Mouse (Mus musculus): ENCODE results near the gene Ttll11.

Ttll11 gene

GRCm38 (mm10) chr2:35830966-35831903 lies 148.5 kb downstream of the Ttll11 start:
- DNase-seq (ENCODE audit: low read depth in 1 of 2, low spot score in 2 of 2) = no peak

- no peak for DNase-seq (ENCODE audit: low read depth in 1 of 2, low spot score in 2 of 2)
Observed at GRCm38 (mm10) chr2:35829136-35829535, 150.6 kb downstream of the Ttll11 start.

DNA sequence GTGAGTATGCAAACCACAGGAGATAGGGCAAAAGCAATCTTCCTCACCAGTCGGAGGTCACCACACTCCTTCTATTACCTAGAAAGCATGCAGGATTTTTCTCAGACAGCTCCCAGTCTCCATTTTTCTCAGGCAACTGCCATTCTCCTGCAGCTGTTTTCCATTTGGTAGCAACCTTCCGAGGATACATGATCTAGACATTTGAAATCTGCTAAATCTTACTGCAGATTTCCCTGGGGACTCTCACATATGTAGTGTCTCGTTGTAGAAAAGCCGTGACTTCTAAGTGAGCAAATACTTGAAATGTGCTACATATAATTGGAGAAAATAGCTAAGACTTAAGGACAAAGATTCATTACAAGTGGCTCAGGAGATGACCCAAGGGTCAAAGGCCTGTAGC lies 151.8 kb downstream of the Ttll11 start:
- no peak for DNase-seq (ENCODE audit: low read depth in 1 of 2, low spot score in 2 of 2)

- no peak for DNase-seq (ENCODE audit: low read depth in 1 of 2, low spot score in 2 of 2)
Observed at GRCm38 (mm10) chr2:35825157-35825556, 154.6 kb downstream of the Ttll11 start.

DNA sequence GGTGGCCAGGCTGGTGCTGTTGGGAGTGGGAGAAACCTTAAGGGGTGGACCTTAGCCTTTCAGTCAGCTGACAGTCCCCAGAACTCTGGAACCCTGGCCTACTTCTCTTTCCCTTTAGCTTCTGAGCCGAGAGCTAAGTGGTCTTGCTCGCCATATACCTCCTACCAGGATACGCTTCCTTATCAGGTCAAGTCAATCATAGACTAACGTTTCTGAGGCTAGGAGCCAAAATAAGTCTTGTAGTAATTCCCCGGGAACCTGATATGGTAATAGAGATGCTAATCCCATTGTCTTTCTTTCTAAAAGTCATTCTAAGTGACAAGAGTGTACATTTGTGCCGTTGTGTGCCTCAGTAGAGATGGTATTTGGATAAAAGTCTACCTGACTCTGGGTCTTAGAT lies 156.1 kb downstream of the Ttll11 start:
- DNase-seq (ENCODE audit: low read depth in 1 of 2, low spot score in 2 of 2) = no peak

DNA sequence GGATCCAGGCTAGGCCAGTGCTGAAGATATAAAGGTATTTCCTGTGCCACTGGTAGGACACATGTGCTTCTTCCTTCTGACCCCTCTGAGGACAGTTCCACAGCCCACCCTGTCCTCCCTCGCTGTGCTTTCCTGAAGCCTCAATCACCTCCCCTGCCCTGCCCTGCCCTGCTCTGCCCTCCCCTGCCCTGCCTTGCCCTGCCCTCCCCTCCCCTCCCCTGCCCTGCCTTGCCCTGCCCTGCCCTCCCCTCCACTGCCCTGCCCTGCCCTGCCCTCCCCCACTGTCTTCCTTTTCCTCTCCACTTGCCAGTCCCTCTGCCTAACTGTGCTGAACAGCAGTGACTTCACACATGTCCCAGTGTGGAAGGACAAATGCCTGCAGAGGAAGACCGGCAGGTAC lies 160.8 kb downstream of the Ttll11 start:
- no peak for DNase-seq (ENCODE audit: low read depth in 1 of 2, low spot score in 2 of 2)

DNA sequence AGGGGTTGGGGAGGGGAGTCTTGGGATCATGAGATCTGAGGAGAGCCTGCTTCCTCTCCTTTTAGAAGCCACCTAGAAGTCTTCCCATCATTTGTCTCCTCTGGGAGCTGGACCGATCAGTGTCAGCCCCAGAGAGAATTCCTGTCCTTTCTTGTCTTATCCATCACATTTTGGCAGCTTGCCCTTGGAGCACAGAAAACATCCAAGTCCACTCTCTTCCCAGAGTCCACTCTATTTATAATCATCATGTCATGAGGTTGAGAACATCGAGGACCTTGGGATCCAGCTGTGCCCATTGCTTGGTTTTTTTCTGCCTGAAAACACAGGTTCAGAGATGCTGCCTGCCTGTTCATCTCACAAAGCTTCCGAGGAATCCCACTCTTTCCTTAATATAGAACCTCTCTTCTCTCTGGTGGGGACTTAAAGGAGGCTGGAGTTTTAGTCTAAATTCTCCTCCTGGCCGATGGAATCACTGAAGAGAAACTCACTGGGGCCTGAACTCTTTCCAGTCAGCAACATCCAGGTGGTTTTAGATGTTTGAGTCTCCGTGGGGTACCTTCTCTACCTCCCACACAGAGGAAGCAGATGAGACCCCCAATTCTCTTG lies 163.6 kb downstream of the Ttll11 start:
- no peak for DNase-seq (ENCODE audit: low read depth in 1 of 2, low spot score in 2 of 2)

- no peak for DNase-seq (ENCODE audit: low read depth in 1 of 2, low spot score in 2 of 2)
Observed at GRCm38 (mm10) chr2:35812561-35812933, 167.2 kb downstream of the Ttll11 start.

- no peak for DNase-seq (ENCODE audit: low read depth in 1 of 2, low spot score in 2 of 2)
Observed at GRCm38 (mm10) chr2:35811801-35812560, 167.7 kb downstream of the Ttll11 start.

DNA sequence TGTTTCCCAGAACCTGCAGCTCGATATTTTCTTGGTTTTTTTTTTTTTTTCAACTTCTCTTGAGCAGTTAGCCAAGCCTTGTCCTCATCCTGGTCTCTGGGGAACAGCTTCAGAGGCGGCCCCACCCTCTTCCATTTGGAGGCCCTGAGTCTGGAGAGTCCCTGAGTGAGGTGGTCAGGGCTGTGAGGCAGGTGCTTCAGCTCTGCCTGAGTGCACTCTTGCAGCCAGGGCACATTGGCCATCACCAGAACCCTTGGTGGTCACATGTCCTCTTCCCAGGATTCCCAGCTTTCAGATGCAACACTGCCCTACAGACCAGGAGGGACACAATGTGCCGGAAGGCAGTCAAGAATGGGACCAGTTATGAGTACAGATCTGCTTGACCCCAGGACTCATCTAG lies 169.7 kb downstream of the Ttll11 start:
- DNase-seq (ENCODE audit: low read depth in 1 of 2, low spot score in 2 of 2) = no peak

- no peak for DNase-seq (ENCODE audit: low read depth in 1 of 2, low spot score in 2 of 2)
Observed at GRCm38 (mm10) chr2:35809141-35809540, 170.6 kb downstream of the Ttll11 start.

- no peak for DNase-seq (ENCODE audit: low read depth in 1 of 2, low spot score in 2 of 2)
Observed at GRCm38 (mm10) chr2:35805881-35806280, 173.8 kb downstream of the Ttll11 start.

DNA sequence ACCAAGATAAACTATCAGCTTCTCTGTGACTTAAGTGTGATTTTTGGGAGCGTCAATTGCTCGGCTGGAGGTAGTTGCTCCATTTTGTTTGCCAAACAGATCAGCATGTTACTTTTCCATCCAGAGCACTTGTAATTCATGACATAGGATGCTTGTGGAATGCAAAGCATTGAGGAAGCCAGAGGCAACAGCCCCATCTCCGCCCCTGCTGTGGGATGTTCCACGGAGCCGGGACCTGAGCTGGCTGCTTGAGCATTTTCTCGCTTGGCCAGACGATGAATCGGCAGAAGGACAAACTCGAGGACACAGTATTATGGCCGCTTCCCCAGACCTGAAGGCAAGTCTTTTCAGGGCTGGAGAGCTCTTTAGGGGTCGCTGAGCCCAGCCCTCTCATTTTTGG lies 176.6 kb downstream of the Ttll11 start:
- no peak for DNase-seq (ENCODE audit: low read depth in 1 of 2, low spot score in 2 of 2)

DNA sequence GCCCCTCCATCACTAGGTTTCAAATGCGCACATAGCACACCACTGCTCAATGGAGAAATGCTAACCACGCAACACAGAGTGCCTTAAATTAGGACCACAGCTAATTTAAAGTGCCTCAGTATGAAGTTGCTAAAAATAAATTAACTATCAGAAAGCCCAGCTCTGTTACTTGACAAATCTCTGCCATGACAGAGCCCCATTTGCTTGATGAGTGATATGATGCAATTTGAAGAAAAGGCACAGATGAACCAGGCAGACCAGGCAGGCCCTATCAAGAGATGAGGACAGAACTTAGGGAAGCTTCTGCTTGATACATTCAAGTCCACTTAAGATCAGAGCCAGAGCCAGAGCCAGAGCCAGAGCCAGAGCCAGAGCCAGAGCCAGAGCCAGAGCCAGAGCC lies 178.0 kb downstream of the Ttll11 start:
- no peak for DNase-seq (ENCODE audit: low read depth in 1 of 2, low spot score in 2 of 2)

- no peak for DNase-seq (ENCODE audit: low read depth in 1 of 2, low spot score in 2 of 2)
Observed at GRCm38 (mm10) chr2:35799073-35799472, 180.6 kb downstream of the Ttll11 start.

GRCm38 (mm10) chr2:35797998-35798397 lies 181.7 kb downstream of the Ttll11 start:
- DNase-seq (ENCODE audit: low read depth in 1 of 2, low spot score in 2 of 2) = no peak

- no peak for DNase-seq (ENCODE audit: low read depth in 1 of 2, low spot score in 2 of 2)
Observed at GRCm38 (mm10) chr2:35789362-35790326, 190.1 kb downstream of the Ttll11 start.

DNA sequence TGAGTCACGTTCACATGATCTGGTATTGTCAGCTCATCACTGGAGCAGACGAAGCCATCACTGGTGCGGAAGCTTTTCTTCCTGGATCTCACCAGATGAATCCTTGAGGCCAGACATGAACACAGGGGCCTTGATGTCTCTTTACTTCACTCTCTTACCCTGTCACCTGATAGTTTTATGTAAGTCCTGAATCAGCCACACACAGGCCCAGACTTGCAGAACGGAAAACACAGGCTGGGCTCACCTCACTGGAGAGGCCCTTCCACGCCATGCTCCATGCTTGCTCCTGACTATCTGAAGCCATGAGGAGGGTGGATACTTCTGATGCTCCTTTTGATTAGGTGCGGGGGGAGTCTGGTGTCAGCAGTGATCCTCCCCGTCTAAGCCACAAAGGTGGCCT lies 193.8 kb downstream of the Ttll11 start:
- DNase-seq (ENCODE audit: low read depth in 1 of 2, low spot score in 2 of 2) = no peak

GRCm38 (mm10) chr2:35783368-35783767 lies 196.3 kb downstream of the Ttll11 start:
- DNase-seq (ENCODE audit: low read depth in 1 of 2, low spot score in 2 of 2) = no peak

DNA sequence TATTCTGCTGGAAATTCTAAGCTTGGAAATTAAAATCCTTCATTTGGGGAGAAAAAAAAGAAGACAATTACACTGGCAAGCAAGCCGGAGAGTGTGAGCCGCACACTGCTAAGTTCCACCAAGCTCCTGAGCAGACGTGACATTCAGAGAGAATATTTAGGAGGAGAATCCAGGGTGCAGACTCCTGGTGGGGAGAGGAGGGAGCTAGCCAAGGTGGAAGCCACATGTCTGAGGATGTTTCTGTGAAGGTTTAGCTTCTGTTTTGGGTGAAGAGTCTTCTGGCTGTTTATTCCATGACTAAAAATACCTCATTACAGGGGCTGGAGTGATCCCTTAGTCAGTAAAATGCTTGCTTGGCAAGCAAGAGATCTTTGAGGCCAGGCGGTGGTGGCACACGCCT lies 200.4 kb downstream of the Ttll11 start:
- DNase-seq (ENCODE audit: low read depth in 1 of 2, low spot score in 2 of 2) = no peak

GRCm38 (mm10) chr2:35776935-35777334 lies 202.8 kb downstream of the Ttll11 start:
- DNase-seq (ENCODE audit: low read depth in 1 of 2, low spot score in 2 of 2) = no peak
